Mouse (Mus musculus) stomach, embryonic 16.5 days (tissue): ENCODE results near the gene Ddr1. TPM values are rescaled to one million over a fixed set of nuclear protein-coding genes. Genes with fewer than 3 reads are reported as not detected.

ENCODE experiments used
- ATAC-seq: fragments of 200-750 bp; cut with Nextera tagmentation; 2 replicates; pipeline ENCODE4 v1.8.0; 2017; ENCODE audit warnings: moderate number of reproducible peaks, moderate TSS enrichment; ENCODE audit not compliant: insufficient read depth, low FRiP score
- H3K27ac ChIP-seq: fragments of 300-500 bp; sonication (generic); 2 replicates; pipeline ENCODE4 v1.5.1; 2014; ENCODE audit warnings: low read length
- H3K27me3 ChIP-seq: fragments of 300-500 bp; sonication (generic); 2 replicates; pipeline ENCODE4 v1.6.1; 2014; ENCODE audit warnings: low read length, control low read depth, mixed read lengths; ENCODE audit not compliant: control insufficient read depth, insufficient read depth
- H3K36me3 ChIP-seq: fragments of 300-500 bp; sonication (generic); 2 replicates; pipeline ENCODE4 v1.6.1; 2014; ENCODE audit warnings: low read length; ENCODE audit not compliant: control insufficient read depth, insufficient read depth
- H3K4me1 ChIP-seq: fragments of 300-500 bp; sonication (generic); 2 replicates; pipeline ENCODE4 v1.6.1; 2014; ENCODE audit warnings: low read length, control low read depth, mixed read lengths; ENCODE audit not compliant: control insufficient read depth, insufficient read depth
- H3K4me2 ChIP-seq: fragments of 300-500 bp; sonication (generic); 2 replicates; pipeline ENCODE4 v1.6.1; 2014; ENCODE audit warnings: low read depth, low read length, mixed read lengths
- H3K4me3 ChIP-seq: fragments of 300-500 bp; sonication (generic); replicated peaks from 2 replicates; pipeline ENCODE4 v1.5.1; 2014; ENCODE audit warnings: mild to moderate bottlenecking, low read length
- H3K9ac ChIP-seq: fragments of 300-500 bp; sonication (generic); 2 replicates; pipeline ENCODE4 v1.6.1; 2014; ENCODE audit warnings: low read length
- H3K9me3 ChIP-seq: fragments of 300-500 bp; sonication (generic); replicated peaks from 2 replicates; pipeline ENCODE4 v1.6.1; 2016; ENCODE audit warnings: low read length, control low read depth; ENCODE audit not compliant: control insufficient read depth
- WGBS: fragments of 180-500 bp; shearing (Covaris S2); extraction: QIAGEN DNeasy Blood & Tissue Kit; methylation state at CpG from one replicate; pipeline ENCODE4 v1.1.7; 2014; 5-methylcytosine and 5-hydroxymethylcytosine counted together
- polyA plus RNA-seq: library from polyadenylated mRNA; unstranded; fragments of >200 nt; fragmentation: Nextera tagmentation; extraction: Ambion mirVana; gene quantifications from 2 replicates; pipeline ENCODE4 v1.2.1, GENCODE M21; 2015

Gene Ddr1
- polyA plus RNA-seq, 1 experiment from 2014 or later, result 81.5 TPM

GRCm38 (mm10) chr17:35727028-35727427 is 22.6 kb upstream of the Ddr1 start:
- Histone ChIP-seq H3K4me2 (no peak overlapping the region), H3K27ac (no peak overlapping the region), H3K9me3 (no peaks in the 10 kb centered on the region), H3K9ac (no peak overlapping the region), H3K4me3 (no peak overlapping the region), H3K36me3 (no peaks in the 10 kb centered on the region), H3K4me1 (peaks cover 3% of the 10 kb centered on the region; the same call in 1 of the 2 replicates), H3K27me3 (no peaks in the 10 kb centered on the region)
- 24% methylated on average over 7 of the region's 7 CpGs for WGBS
- no peak for ATAC-seq

GRCm38 (mm10) chr17:35725286-35726232 is 21.1 kb upstream of the Ddr1 start:
- H3K36me3 ChIP-seq, result no peaks in the 10 kb centered on the region
- no peaks in the 10 kb centered on the region for H3K9me3 ChIP-seq
- peak; percentile 81 for ATAC-seq
- peaks cover 10% of the 10 kb centered on the region; the same call in 1 of the 2 replicates for H3K4me1 ChIP-seq
- peak overlapping the region; percentile 27; the same call in 1 of the 2 replicates for H3K4me3 ChIP-seq
- no peaks in the 10 kb centered on the region for H3K27me3 ChIP-seq
- no peak overlapping the region for H3K27ac ChIP-seq
- H3K4me2 ChIP-seq, result peak overlapping the region; percentile 40; the same call in 1 of the 2 replicates
- peak overlapping the region; percentile 34; the same call in 1 of the 2 replicates for H3K9ac ChIP-seq
- WGBS, result 25% methylated on average over 21 of the region's 21 CpGs

GRCm38 (mm10) chr17:35721676-35722075 is 17.3 kb upstream of the Ddr1 start:
- Histone ChIP-seq H3K27me3 (no peaks in the 10 kb centered on the region), H3K36me3 (no peaks in the 10 kb centered on the region), H3K27ac (0 out of 2 replicates have a peak overlapping the region, but pooled peaks have one; percentile 23), H3K4me2 (no peak overlapping the region), H3K9ac (peak overlapping the region; percentile 35; the same call in 1 of the 2 replicates), H3K4me1 (peaks cover 13% of the 10 kb centered on the region; the same call in 1 of the 2 replicates), H3K9me3 (no peaks in the 10 kb centered on the region), H3K4me3 (no peak overlapping the region)
- 55% methylated on average over 8 of the region's 8 CpGs for WGBS
- ATAC-seq, result no peak

GRCm38 (mm10) chr17:35720340-35720727 is 15.9 kb upstream of the Ddr1 start:
- peaks cover 10% of the 10 kb centered on the region; the same call in 1 of the 2 replicates for H3K4me1 ChIP-seq
- no peaks in the 10 kb centered on the region for H3K27me3 ChIP-seq
- WGBS, result 7% methylated on average over 9 of the region's 11 CpGs
- ATAC-seq, result peak; percentile 61
- peak overlapping the region; percentile 38 for H3K9ac ChIP-seq
- H3K4me2 ChIP-seq, result peak overlapping the region; percentile 36
- peak overlapping the region; percentile 46 for H3K27ac ChIP-seq
- H3K36me3 ChIP-seq, result no peaks in the 10 kb centered on the region
- no peaks in the 10 kb centered on the region for H3K9me3 ChIP-seq
- H3K4me3 ChIP-seq, result no peak overlapping the region

- ATAC-seq, result no peak; the same call in 1 of the 2 replicates
- no peaks in the 10 kb centered on the region for H3K36me3 ChIP-seq
- no peak overlapping the region for H3K4me2 ChIP-seq
- H3K27ac ChIP-seq, result no peak overlapping the region
- H3K4me3 ChIP-seq, result no peak overlapping the region
- H3K4me1 ChIP-seq, result peaks cover 10% of the 10 kb centered on the region; the same call in 1 of the 2 replicates
- H3K9me3 ChIP-seq, result no peaks in the 10 kb centered on the region
- 50% methylated on average over 9 of the region's 9 CpGs for WGBS
- H3K9ac ChIP-seq, result no peak overlapping the region
- H3K27me3 ChIP-seq, result no peaks in the 10 kb centered on the region
These were observed 15.4 kb upstream of the Ddr1 start for GRCm38 (mm10) chr17:35719616-35720339.

- Histone ChIP-seq H3K4me3 (no peak overlapping the region), H3K27ac (no peak overlapping the region), H3K4me1 (peaks cover 13% of the 10 kb centered on the region; the same call in 1 of the 2 replicates), H3K9ac (no peak overlapping the region), H3K4me2 (no peak overlapping the region), H3K27me3 (no peaks in the 10 kb centered on the region), H3K36me3 (no peaks in the 10 kb centered on the region), H3K9me3 (no peaks in the 10 kb centered on the region)
- ATAC-seq, result no peak
- WGBS, result 73% methylated on average over 6 of the region's 6 CpGs
These were observed 12.7 kb upstream of the Ddr1 start for GRCm38 (mm10) chr17:35717080-35717479.

GRCm38 (mm10) chr17:35716114-35716513 is 11.7 kb upstream of the Ddr1 start:
- WGBS, result 74% methylated on average over 3 of the region's 3 CpGs
- H3K9me3 ChIP-seq, result no peaks in the 10 kb centered on the region
- H3K4me1 ChIP-seq, result peaks cover 10% of the 10 kb centered on the region
- H3K27ac ChIP-seq, result no peak overlapping the region; the same call in 1 of the 2 replicates
- ATAC-seq, result no peak
- no peaks in the 10 kb centered on the region for H3K36me3 ChIP-seq
- no peak overlapping the region for H3K4me2 ChIP-seq
- no peaks in the 10 kb centered on the region for H3K27me3 ChIP-seq
- H3K9ac ChIP-seq, result no peak overlapping the region
- no peak overlapping the region for H3K4me3 ChIP-seq

- ATAC-seq, result peak; percentile 32; the same call in 1 of the 2 replicates
- WGBS, result 33% methylated on average over 8 of the region's 8 CpGs
- Histone ChIP-seq H3K27ac (peak overlapping the region; percentile 40; the same call in 1 of the 2 replicates), H3K9me3 (no peaks in the 10 kb centered on the region), H3K36me3 (no peaks in the 10 kb centered on the region), H3K9ac (no peak overlapping the region), H3K4me2 (no peak overlapping the region), H3K4me1 (peaks cover 23% of the 10 kb centered on the region), H3K27me3 (no peaks in the 10 kb centered on the region), H3K4me3 (no peak overlapping the region)
These were observed 6.4 kb upstream of the Ddr1 start for GRCm38 (mm10) chr17:35710705-35711347.
